Mouse (Mus musculus) neural tube, embryonic 10.5 days (tissue): Measurements from ENCODE around the gene Arl4c.

Source experiments
- DNase-seq: peaks from one replicate; pipeline ENCODE4 v3.0.0-alpha.2; 2017; ENCODE audit warnings: low spot score; ENCODE audit errors: extremely low spot score

Arl4c gene

DNA sequence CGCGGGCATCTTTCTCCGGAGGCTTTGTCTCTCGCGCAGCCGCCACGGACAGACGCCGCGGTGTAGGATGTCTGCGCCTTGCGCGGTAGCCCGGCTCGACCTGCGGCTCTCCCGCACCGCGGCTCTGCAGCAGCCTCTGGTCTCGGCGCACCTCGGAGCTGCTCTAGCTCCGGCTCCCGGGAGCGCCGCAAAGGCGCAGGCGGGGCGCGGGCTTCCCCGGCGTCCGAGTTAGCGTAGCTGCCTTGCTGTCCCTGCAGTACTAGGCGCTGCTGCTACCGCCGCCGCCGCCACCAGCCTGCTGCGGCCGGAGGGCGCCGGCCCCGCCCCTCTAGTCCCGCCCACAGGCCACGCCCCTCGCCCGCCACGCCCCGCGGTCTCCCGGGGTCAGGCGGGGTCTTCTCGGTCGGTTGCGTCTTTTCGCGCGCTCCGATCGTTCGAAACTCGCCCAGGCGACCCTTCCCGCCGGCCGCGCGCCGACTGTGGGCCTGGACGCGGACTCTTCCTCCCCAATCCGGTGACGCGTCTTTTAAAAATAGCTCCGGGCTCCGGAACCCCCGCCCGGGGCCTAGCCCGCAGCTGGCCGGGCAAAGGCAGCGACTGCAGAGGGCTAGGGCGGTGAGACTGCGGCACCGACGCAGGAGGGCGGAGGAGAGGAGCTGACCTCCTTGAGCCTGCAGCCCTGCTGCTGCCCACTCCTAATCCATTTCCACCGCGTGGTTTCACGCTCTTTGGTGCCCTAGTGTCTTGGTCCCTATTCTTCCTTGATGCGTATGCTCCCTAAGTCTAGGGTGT, at the start of gene Arl4c:
Gene Arl4c, minus strand, starts transcription at position 352 of the 792 bp plus-strand sequence.
- DNase-seq: peak; percentile 95

DNA sequence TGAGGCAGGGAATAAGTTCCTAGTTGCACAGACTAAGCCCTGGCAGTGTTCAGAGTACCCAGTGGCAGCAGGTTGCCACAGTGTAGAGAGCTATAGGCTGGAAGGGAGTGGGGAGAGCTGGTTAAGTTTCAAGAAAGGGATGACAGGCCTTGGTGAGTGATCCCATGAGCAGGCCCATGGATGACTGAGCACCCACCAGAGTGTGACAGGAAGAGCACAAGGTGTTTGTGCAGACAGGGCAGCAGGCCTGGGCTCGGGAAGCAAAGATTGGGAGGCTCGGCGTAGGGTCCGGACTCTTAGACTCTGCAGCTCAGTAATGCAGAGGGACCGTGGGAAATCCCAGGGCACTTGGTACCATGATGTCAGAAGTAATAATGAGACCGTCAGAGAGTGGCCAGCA, 49.3 kb upstream of the Arl4c start:
- no peak for DNase-seq

DNA sequence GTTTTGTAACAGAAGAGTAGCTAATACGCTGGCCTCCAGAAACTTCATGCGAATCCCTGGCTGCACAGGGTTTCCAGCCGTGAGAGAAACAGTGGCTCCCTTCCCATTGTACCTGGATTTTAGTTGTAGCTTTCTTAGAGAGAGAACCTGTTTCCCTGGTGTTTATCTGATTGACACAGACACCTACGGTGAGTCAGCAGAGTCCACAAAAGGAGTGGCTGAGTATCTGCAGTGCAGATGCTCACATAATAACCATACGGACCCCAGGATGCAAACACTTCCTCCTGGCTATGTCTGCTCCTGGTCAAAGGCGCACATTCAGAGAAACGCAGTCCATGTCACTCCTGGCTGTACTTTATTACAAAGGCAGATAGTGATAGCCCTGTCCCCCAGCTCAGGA, 48.6 kb upstream of the Arl4c start:
- no peak for DNase-seq

DNA sequence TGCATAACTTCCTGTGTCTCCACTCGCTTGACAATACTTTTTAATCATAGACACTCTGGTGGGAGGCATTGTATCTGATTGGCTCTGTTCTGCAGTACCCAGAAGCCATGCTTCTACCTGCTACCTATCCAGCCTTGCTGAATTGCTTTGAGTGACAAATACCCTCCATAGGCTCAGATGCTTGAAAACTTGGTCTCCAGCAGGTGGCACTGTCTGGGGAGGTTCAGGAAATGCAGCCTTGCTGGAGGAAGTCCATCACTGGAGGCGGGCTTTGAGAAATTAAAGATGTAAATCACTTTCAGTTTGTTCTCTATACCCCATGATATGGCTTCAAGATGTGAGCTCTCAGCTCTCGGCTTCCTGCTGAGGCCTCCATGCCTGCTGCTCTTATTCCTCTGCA, 48.1 kb upstream of the Arl4c start:
- no peak for DNase-seq

DNA sequence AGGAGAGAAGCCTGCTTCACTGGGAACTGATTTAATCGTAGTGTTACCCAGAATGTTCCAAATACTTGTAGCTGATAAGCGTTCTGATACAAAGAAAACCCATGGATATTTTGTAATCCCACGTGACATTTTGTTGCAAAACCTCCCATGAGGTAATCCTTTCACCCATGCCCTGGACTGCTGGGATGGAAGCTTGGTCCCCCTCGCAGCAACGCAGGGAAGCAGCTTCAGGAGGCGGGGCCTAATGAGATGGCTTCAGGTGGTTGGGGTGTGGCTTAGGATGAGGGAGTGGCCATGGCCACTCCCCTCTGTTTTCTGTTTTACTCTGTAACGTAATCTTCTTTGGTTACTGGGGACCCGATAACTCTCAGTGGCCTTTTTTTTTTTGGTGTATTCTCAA, 47.1 kb upstream of the Arl4c start:
- no peak for DNase-seq

DNA sequence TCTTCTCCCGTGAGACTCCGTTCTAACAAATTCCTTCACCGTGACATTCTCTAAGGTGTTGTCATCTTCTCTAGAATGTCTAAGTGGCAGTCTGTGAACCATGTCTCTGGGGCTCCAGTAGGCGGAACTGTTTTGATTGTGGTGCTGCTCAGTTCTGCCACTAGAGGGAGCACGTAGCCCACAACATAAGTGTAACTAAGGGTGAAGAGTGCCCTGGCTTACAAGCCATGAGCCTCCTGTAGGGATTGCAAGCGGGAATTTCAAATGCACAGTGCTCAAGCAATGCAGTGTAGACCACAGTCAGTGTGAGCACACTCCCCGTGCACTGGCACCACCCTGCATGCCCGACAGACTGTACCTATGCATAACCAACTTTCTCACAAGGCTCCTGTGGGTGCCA, 43.2 kb upstream of the Arl4c start:
- DNase-seq: peak; percentile 85

DNA sequence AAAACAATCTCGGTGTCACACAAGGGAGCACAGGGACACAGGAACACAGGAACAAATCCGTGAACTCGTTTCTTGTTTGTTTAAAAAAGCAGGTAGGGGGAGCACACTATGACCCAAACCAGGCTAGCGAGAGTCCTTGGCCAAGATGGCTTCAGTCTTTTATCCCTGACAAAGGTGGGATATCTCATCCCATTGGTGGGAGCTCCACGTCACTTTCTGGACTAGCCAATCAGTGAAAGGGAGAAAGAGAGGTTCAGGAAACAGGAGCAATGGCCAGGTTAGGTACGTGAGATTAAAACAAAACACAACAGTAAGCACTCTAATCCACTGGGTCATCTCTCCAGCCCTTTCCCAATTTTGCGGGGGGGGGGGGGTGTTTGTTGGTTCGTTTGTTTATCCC, 42.2 kb upstream of the Arl4c start:
- DNase-seq: no peak

DNA sequence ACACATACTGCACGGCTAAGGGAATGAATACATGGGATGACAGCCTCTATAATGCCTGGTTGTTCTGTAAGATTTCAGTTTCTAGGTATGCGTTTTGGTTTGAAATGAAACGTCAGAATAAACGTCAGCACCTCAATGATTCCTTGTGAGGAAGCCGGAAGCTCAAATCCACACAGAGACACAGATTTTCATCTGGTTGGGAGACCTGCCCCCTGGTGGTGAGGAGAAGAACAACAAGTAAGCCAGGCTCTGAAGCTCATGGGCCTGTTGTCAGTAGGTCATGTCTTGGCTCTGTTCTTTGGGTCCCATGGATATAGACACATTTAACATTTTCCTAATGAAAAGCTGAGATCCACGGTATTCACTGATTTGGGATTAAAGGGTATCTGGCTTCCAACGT, 40.4 kb upstream of the Arl4c start:
- DNase-seq: peak; percentile 67

DNA sequence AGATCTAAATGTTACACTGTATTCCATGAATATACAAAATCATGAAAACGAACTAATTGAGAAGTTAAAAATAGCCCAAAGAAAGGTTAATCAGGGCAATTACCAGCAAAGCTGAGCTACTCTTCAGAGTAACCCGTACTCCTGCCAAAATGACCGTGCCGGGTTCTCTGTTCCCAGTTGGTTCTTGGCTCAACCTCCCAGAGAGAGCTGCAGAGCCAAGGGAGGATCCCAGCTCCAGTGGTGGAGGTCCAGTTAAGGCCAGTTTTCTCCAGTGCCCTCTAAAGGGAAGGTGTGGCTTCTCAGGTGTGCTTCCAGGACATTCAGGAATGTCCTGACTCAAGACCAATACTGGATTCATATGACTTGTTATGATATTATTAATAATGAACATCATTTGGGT, 37.5 kb upstream of the Arl4c start:
- DNase-seq: no peak

DNA sequence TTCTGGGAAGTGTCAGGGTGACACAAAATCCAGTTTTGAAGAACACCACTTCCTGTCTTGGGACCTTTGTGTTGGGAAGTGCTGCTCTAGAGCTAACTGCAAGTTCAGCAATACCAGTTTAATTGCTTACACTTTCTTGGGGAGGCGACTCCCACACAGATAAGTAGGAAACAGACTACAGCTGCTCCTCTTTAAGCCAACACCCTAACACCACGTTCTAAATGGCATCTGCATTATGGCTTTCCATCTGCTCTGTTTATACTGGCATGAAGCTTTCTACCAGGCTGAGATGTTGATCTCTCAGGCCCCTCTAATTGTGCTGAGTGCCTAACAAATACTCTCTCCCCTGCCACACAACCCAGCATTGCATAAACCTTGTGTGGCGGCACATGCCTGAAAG, 36.9 kb upstream of the Arl4c start:
- DNase-seq: no peak

DNA sequence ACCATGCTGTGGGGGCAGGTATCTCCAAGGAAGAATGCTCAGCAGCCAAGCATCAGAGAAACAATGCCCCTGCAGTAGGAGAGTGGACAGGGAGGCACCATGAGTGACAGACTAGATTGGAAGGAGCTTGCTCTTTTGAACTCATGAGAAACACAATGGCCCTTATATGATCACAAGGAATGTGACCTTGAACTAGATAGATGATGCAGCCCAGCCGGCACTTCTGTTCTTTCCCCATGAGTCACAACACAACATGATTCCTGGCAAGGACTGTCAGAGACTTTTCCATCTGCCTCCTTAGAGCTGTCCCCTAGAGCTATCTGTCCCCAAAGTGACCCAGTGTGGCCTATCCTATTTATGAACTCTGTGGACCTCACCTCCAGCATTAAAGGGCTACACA, 27.5 kb upstream of the Arl4c start:
- no peak for DNase-seq

DNA sequence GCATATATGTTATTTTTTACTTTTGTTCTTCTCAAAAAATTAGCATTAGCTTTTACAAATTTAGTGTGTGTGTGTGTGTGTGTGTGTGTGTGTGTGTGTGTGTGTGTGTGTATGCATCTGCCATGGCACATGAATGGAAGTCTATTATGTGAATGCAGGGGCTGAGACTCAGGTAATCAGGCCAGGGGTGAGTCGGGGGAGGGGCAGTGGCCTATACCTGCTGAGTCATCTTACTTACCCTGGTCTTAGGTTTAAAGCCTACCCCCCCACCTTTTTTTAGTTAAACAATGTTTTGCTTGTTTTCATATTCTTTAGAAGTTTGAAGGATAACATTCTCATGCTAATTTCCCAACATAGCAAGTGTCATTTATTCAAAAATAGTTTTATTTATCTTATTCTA, 25.3 kb upstream of the Arl4c start:
- no peak for DNase-seq

DNA sequence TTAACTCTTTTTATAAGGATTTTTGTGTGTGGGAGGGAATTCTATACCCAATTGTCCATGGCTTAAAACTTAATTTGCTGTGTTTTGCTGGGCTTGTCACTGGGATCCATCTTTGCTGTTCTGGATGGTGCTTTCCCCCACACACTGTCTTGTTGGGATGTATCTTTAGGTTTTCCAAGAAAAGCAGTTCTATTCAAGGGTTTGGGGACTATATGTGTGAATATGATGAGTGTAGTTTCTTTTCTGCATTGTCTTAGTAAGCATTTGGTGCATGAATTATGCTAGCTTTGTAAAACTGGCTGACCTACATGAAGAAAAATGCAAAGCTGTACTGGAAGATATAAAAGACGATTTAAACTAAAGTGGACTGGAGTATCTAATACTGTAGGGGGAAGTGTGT, 23.7 kb upstream of the Arl4c start:
- DNase-seq: no peak

DNA sequence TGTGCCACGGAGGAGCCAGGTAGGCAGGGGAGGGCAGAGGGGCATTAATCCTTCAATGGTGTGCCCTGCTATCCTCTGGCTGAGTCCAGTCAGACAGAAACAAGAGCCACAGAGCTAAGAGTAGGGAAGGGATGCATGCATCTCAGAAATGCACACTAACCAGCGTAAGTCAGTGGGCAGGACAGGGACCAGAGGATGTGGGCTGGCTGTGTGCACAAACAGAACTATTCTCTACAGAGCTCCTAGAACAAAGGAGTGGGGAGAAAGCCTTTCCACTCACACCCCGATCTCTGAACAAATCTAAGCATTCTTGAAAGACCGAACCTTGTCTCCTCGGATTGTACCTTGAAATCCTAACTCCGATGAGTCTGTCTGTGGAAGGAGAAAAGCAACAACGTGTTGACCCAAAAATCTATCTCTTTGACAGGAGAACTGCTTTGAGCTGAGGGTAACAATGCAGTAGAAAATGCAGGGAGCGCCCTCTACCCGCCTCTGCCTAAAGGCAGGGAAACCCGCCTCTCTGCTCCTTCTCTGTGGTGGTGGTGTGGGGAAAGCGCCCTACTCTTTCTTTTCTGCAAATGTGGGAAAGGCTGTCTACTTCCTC, 18.7 kb upstream of the Arl4c start:
- no peak for DNase-seq

DNA sequence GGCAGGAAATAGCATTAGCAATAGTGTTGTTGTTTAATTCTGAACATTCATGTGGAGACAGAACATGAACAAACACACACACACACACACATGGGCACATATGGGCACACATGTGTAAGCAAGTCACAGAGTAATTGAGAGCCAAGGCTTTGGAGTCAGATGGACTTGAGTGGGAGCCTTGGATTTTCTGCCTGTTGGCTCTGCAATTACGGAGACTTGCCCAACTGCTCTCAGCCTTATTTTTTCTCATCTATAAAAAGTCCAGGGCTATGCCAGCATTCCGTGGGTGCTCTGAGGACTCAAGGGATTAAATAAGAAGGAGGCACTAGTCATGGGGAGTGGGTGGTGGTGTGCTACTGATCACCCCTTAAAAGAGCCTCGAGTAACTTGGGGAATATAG, 16.5 kb upstream of the Arl4c start:
- no peak for DNase-seq

DNA sequence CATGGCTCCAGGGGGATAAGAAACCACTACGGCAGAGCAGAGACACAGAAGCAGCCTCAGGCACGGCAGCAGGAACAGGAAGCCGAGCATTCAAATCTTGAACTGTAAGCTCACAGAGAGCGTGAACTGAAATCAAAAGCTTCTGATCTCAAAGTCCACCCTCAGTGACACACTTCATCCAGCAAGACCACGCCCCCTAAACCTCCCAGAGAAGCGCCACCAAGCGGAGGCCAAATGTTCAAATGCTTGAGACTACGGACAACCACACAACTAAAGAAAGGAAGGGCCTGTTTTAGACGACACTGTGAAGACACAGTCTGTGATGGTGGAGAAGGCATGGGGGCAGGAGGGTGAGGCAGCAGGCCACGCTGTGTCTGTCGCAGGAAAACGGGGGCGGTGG, 15.7 kb upstream of the Arl4c start:
- no peak for DNase-seq

DNA sequence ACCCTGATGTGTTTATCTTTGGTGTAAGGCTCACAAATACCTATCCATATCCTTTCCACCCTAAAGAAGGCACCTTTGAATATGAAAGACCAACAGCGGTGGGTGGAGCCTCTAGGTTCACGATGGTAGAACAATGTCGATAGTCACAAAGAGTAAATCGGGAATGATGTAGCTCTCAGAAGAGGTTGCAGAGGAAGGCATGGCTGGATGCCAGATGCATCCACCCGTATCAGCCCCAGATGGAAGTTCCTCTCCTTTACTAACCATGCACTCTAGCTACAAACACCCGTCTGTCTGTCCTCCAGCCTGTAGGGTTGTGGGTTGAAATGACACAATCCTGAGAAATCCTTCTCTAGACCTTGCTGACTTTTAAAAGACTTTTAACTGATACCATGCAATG, 10.0 kb upstream of the Arl4c start:
- DNase-seq: no peak

DNA sequence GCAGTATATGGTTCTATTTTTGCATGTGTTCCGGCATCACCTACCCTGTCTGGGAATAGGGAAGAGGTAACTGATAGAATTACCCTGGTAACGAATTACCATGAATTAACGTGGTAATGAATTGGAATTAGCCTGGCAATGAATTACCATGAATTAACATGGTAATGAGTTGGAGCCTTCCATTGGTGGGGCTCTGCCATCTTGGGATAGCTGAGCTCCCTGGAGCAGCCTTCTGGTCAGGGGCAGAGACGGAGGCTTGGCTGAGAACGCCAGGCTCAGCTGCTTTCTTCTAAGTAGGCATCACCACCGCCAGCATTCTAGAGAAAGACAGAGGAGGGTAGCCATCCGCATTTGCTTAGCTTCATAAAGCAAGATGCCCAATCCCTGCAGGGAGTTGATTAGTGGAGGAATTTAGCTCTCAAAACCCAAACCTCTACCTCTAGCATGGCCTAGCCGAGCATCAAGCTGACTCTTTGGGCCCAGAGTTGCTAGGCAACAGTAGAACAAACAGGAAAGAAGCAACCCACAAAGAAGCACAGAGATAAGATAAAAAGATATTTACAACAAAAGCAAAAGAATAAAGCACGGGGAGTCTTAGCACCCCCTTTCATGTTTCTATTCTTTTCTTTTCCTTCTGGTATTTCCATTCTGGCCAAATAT, 6.8 kb upstream of the Arl4c start:
- DNase-seq: no peak

DNA sequence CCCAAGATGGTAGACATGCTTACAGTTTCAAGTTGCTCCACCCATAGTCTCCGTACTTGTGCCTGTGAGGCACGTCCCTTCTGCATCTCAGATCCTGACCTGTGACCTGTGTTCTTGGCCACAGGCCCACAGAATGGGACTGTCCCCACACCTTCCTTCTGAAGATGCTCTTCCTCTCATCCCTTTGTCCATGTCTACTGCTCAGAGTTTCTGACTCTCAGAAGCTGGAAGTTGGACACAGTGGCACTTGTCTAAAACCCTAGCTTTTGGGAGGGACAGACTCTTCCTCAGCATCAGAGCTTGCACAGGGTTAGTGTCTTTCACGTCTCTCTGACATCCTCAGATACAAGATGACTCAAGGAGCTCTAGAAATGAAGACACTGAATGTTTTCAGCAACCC, 6.2 kb upstream of the Arl4c start:
- DNase-seq: no peak

DNA sequence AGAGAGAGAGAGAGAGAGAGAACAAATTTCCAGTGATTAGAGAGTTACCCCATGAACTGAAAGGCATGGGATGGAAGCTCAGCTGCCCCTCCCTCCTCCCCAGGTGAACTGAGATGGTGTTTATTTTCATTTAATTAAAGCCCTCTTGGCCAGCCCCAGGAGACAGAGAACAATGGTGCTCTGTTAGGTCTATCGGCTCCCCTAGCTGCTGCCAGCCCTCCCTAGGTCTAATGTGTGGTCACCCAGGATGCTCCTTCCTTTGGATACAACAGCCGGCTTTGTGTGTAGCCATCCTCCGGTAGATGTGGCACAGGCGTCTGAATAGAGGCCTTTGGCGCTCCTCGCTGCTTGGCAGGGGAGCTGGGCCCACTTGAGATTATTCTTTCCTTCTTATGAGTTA, 5.5 kb upstream of the Arl4c start:
- DNase-seq: no peak

DNA sequence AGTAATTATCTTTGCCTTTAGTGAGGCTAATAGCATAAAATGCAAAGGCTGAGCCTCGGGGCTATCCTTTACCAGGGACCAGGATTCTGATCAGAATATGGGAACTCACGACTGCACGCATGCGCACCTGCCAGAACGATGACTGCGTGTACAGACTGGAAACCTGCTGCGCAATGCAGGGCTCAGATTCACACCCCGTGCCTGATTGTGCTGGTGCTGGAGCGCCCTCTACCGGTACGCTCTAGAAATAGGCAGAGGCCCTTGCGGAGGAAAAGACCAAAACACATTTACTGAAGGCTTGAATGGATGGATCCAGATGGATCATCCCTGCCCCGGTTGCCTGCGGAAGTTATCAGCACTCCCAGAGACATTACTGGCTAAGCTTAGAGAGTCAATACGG, 3.8 kb upstream of the Arl4c start:
- DNase-seq: peak; percentile 93

DNA sequence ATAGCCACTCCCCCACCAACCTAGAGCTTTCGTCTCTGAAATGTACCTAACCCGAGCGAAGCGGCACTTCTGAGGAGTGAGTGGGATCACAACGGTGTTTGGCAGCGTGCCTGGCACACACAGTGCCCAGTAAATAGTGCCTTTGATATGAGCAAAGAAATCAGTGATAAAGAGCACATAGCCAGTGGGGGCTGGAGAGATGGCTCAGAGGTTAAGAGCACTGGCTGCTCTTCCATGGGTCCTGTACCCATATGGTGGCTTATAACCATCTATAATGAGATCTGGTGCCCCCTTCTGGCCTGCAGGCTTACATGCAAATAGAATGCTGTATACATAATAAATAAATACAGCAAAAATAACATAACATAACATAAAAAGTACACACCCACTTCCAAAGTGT, 3.0 kb upstream of the Arl4c start:
- peak; percentile 43 for DNase-seq
